Mouse (Mus musculus) liver, embryonic 13.5 days (tissue): ENCODE measurements around the gene Gtf2i. TPM values are rescaled to one million over a fixed set of nuclear protein-coding genes. Genes with fewer than 3 reads are reported as not detected.

Experiments
- ATAC-seq: fragments of 200-750 bp; cut with Nextera tagmentation; 2 replicates; pipeline ENCODE4 v1.8.0; 2017; ENCODE audit warnings: low read depth, mild to moderate bottlenecking, moderate number of reproducible peaks, moderate library complexity
- DNase-seq: peaks from one replicate; pipeline ENCODE4 v3.0.0; 2022
- H3K27ac ChIP-seq: fragments of 300-500 bp; sonication (generic); 2 replicates; pipeline ENCODE4 v1.5.1; 2015; ENCODE audit warnings: moderate library complexity, mild to moderate bottlenecking, inconsistent platforms
- H3K27me3 ChIP-seq: fragments of 300-500 bp; sonication (generic); 2 replicates; pipeline ENCODE4 v1.6.1; 2015; ENCODE audit warnings: mild to moderate bottlenecking, inconsistent platforms
- H3K36me3 ChIP-seq: fragments of 300-500 bp; sonication (generic); 2 replicates; pipeline ENCODE4 v1.6.1; 2015; ENCODE audit warnings: mild to moderate bottlenecking, inconsistent platforms
- H3K4me1 ChIP-seq: fragments of 300-500 bp; sonication (generic); replicated peaks from 2 replicates; pipeline ENCODE4 v1.6.1; 2015; ENCODE audit warnings: inconsistent platforms
- H3K4me2 ChIP-seq: fragments of 300-500 bp; sonication (generic); 2 replicates; pipeline ENCODE4 v1.6.1; 2015; ENCODE audit warnings: inconsistent platforms, mild to moderate bottlenecking, moderate library complexity
- H3K4me3 ChIP-seq: fragments of 300-500 bp; sonication (generic); replicated peaks from 2 replicates; pipeline ENCODE4 v1.5.1; 2015; ENCODE audit warnings: mild to moderate bottlenecking, inconsistent platforms
- H3K9ac ChIP-seq: fragments of 300-500 bp; sonication (generic); 2 replicates; pipeline ENCODE4 v1.6.1; 2015; ENCODE audit warnings: mild to moderate bottlenecking, inconsistent platforms
- H3K9me3 ChIP-seq: fragments of 300-500 bp; sonication (generic); replicated peaks from 2 replicates; pipeline ENCODE4 v1.6.1; 2016; ENCODE audit warnings: inconsistent platforms
- WGBS: fragments of 180-500 bp; shearing (Covaris S2); methylation state at CpG from one replicate; pipeline ENCODE4 v1.1.7; 2015; ENCODE audit not compliant: insufficient replicate concordance; 5-methylcytosine and 5-hydroxymethylcytosine counted together
- polyA plus RNA-seq: library from polyadenylated mRNA; unstranded; fragments of >200 nt; fragmentation: Nextera tagmentation; extraction: Ambion mirVana; gene quantifications from 2 replicates; pipeline ENCODE4 v1.2.1, GENCODE M21; 2015

Gtf2i gene
- polyA plus RNA-seq, 1 experiment from 2014 or later, result 39.1 TPM

DNA sequence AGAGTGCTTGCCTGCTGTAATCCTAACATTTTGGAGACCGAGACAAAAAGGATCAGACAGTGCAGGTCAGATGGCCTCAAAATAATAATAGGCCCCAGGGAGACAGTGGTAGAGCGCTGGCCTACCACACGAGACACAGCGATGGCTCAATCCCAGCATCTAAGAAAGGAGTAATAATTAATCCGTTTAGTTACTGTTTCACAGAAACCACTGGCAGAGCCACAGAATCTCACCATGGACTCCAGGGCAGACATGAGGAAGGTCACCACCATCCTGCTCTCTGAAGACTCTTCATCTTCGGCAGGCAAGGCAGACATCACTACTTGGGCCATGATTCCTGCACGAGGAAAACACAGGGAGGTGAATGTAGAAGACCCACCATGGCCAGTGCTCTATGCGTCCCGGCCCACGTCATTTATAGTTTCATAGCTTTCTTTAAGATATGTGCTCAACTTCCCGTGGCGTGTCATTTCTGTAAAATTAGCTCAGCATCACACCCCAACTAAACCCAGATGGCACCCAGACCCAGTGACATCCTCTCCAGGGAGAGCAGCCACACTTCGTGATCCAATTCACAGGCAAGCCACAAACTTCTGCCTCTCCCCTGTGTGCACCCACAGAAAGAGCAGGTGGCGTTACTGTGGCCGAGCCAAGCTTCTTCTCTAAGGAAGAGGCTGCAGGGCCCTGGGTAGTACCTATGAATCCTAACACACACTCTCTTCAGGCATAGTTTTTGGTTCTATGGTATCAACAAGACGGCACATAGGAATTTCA lies 19.1 kb downstream of the Gtf2i start:
- Histone ChIP-seq H3K4me2 (no peak overlapping the region), H3K27ac (peak overlapping the region; percentile 39; the same call in 1 of the 2 replicates), H3K9ac (no peak overlapping the region), H3K9me3 (0 out of 2 replicates have a peak, but pooled peaks cover under 1% of the 10 kb centered on the region), H3K36me3 (peaks cover 75% of the 10 kb centered on the region), H3K4me3 (no peak overlapping the region), H3K27me3 (no peaks in the 10 kb centered on the region), H3K4me1 (peaks cover 13% of the 10 kb centered on the region)
- ATAC-seq, result peak; percentile 36; the same call in 1 of the 2 replicates
- WGBS, result 79% methylated on average over 16 of the region's 16 CpGs
- DNase-seq, result no peak

DNA sequence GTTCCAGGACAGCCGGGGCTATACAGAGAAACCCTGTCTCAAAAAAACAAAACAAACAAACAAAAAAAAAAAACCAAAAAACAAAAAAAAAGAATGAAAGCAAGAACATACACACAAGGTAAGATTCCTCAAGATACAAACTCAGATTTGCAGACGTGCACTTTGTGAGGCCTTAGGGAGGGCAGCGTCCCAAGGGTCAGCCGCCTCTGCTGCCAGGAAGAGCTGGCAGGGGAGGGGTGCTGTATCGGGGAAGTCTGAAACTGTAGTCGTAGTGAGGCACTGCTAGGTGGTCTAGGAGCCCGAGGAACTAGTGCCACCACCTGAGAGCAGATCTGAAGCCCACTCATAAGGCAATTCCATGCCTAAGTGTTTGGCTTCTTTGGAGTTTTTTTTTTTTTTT lies 20.0 kb downstream of the Gtf2i start:
- Histone ChIP-seq H3K9ac (no peak overlapping the region), H3K4me2 (no peak overlapping the region), H3K4me3 (no peak overlapping the region), H3K4me1 (peaks cover 13% of the 10 kb centered on the region), H3K9me3 (no peaks in the 10 kb centered on the region), H3K27ac (no peak overlapping the region), H3K36me3 (peaks cover 77% of the 10 kb centered on the region), H3K27me3 (no peaks in the 10 kb centered on the region)
- ATAC-seq (no peak), DNase-seq (no peak)
- WGBS, result 85% methylated on average over 7 of the region's 7 CpGs

DNA sequence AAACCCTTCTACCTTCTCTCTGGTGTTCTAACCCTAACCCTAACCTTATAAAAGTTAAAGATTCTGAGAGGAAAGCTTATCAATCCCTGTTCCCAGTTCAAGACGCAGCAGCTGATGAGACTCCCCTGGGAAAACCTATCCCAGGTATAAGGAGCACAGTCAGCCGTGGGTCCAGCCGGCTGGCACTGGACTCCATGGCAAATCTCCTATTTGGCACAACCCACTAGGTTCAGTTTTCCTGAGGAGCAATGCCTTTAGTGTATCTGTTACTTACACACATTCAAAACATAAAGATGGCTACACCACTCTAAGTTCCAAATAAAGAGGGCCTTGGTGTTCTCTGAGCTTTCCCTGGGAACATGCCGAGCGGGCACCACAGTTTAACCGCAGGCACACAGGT lies 23.5 kb downstream of the Gtf2i start:
- Histone ChIP-seq H3K36me3 (peaks cover 88% of the 10 kb centered on the region), H3K9me3 (no peaks in the 10 kb centered on the region), H3K4me3 (no peak overlapping the region), H3K9ac (no peak overlapping the region), H3K27ac (no peak overlapping the region), H3K27me3 (no peaks in the 10 kb centered on the region), H3K4me2 (no peak overlapping the region), H3K4me1 (peaks cover 10% of the 10 kb centered on the region)
- DNase-seq, result no peak
- ATAC-seq, result no peak
- 86% methylated on average over 6 of the region's 6 CpGs for WGBS

DNA sequence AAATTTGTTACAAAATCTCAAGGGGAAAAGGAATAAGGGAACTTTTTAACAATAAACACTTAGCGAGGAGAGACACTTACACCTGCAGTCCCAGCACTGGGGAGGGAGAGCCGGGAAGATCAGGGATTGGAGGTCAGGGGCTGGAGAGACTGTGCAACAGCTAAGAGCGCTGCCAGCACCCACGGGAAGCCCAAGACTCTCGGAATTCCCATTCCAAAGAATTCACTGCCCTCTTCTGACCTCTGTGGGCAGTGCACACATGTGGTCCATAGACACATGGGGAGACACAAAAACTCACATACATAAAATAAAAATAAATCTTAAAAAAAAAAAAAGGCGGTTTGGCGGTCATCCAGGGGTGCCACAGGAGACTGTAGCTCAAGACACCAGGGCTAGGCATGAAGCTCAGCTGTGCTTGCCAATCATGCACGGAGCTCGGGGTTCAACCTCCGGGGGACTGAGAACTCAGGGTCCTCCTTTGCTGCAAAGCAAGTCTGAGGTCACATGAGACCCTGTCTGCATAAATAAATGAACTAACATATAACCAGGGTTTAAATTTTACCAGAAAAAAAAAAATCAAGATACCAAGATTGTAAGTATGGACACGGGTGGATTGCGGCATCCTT lies 24.5 kb downstream of the Gtf2i start:
- no peak overlapping the region for H3K9ac ChIP-seq
- H3K27ac ChIP-seq, result no peak overlapping the region
- ATAC-seq (no peak), DNase-seq (no peak)
- H3K27me3 ChIP-seq, result no peaks in the 10 kb centered on the region
- H3K36me3 ChIP-seq, result peaks cover 91% of the 10 kb centered on the region
- 0 out of 2 replicates have a peak, but pooled peaks cover under 1% of the 10 kb centered on the region for H3K4me1 ChIP-seq
- no peak overlapping the region for H3K4me2 ChIP-seq
- no peaks in the 10 kb centered on the region for H3K9me3 ChIP-seq
- H3K4me3 ChIP-seq, result no peak overlapping the region
- WGBS, result 87% methylated on average over 12 of the region's 12 CpGs

DNA sequence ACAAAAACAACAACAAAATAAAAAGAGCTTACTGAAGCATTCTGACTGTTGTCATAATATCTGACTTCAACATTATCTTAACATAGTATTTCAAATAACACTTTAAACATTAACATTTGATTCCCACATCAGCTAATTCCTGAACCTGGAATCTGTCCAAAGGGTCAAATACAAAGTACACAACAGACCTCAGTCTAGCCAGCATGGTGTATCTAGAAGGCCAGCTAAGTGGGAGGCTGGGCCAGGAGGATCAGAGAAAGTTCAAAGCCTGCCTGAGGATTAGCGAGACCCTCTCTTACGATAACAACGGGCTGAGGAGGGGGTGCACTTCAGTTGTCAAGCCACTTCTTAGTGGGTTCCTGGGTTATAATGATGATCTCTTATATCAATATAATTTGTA lies 26.5 kb downstream of the Gtf2i start:
- 87% methylated on average over 3 of the region's 3 CpGs for WGBS
- H3K4me1 ChIP-seq, result no peaks in the 10 kb centered on the region
- peaks cover 98% of the 10 kb centered on the region for H3K36me3 ChIP-seq
- H3K27me3 ChIP-seq, result no peaks in the 10 kb centered on the region
- ATAC-seq, result no peak
- no peaks in the 10 kb centered on the region for H3K9me3 ChIP-seq
- H3K4me3 ChIP-seq, result no peak overlapping the region
- no peak overlapping the region for H3K9ac ChIP-seq
- H3K27ac ChIP-seq, result no peak overlapping the region
- H3K4me2 ChIP-seq, result no peak overlapping the region
- DNase-seq, result no peak

GRCm38 (mm10) chr5:134284921-134285320 lies 29.6 kb downstream of the Gtf2i start:
- no peaks in the 10 kb centered on the region for H3K4me1 ChIP-seq
- no peak for ATAC-seq
- no peaks in the 10 kb centered on the region for H3K9me3 ChIP-seq
- no peak overlapping the region for H3K4me3 ChIP-seq
- peaks cover 91% of the 10 kb centered on the region for H3K36me3 ChIP-seq
- H3K27ac ChIP-seq, result no peak overlapping the region
- H3K27me3 ChIP-seq, result no peaks in the 10 kb centered on the region
- WGBS, result 89% methylated on average over 12 of the region's 12 CpGs
- H3K9ac ChIP-seq, result no peak overlapping the region
- no peak for DNase-seq
- H3K4me2 ChIP-seq, result no peak overlapping the region

- Histone ChIP-seq H3K27ac (no peak overlapping the region), H3K9ac (no peak overlapping the region), H3K36me3 (peaks cover 92% of the 10 kb centered on the region), H3K4me2 (no peak overlapping the region), H3K4me3 (no peak overlapping the region), H3K9me3 (no peaks in the 10 kb centered on the region), H3K4me1 (no peaks in the 10 kb centered on the region), H3K27me3 (no peaks in the 10 kb centered on the region)
- ATAC-seq, result no peak
- 82% methylated on average over 9 of the region's 9 CpGs for WGBS
- DNase-seq, result no peak
Observed at GRCm38 (mm10) chr5:134282603-134283002, 32.0 kb downstream of the Gtf2i start.

DNA sequence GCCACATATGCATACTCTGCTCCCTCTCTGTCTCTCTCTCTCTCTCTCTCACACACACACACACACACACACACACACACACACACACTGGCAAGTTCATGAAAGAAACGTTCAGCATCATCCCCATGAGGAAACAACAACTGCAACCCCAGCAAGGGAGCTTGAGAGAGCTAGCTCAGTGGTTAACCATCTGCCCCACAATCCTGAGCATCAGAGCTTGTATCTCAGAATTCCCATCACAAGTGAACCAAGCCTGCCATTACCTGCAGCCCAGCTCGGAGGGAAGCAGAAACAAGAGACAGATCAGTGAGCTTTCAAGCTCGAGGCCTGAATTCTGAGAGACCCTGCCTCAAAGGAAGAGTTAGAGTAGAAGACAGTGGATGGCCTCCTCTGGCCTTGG lies 32.5 kb downstream of the Gtf2i start:
- Histone ChIP-seq H3K4me1 (no peaks in the 10 kb centered on the region), H3K36me3 (peaks cover 92% of the 10 kb centered on the region), H3K9ac (no peak overlapping the region), H3K4me3 (no peak overlapping the region), H3K9me3 (no peaks in the 10 kb centered on the region), H3K27me3 (no peaks in the 10 kb centered on the region), H3K27ac (no peak overlapping the region), H3K4me2 (no peak overlapping the region)
- WGBS, result 56% methylated on average over 3 of the region's 3 CpGs
- ATAC-seq (no peak), DNase-seq (no peak)

GRCm38 (mm10) chr5:134279371-134279770 lies 35.2 kb downstream of the Gtf2i start:
- no peak overlapping the region for H3K4me2 ChIP-seq

DNA sequence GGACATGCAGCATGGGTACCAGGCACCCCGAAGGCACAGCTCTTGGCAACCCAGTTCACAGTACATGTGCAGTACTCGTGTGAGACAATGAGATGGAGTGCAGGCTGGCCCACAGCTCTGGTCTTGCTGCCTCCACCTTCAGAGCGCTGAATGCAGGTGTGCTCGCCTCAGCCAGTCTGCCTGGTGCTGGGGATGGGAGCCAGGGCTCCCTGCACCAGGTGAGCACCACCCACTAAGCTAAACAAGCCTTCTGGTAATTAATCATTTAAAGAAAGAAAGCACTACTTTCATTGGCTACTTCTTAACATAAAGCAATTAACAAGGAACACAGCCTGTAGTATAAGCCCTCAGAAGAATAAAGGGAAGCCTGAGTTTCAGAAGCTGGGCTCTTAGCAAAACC lies 37.5 kb downstream of the Gtf2i start:
- no peaks in the 10 kb centered on the region for H3K9me3 ChIP-seq
- ATAC-seq, result no peak
- DNase-seq, result no peak
- H3K4me2 ChIP-seq, result no peak overlapping the region
- H3K27me3 ChIP-seq, result no peaks in the 10 kb centered on the region
- H3K9ac ChIP-seq, result no peak overlapping the region
- WGBS, result 83% methylated on average over 4 of the region's 4 CpGs
- no peak overlapping the region for H3K27ac ChIP-seq
- no peak overlapping the region for H3K4me3 ChIP-seq
- 0 out of 2 replicates have a peak, but pooled peaks cover 4% of the 10 kb centered on the region for H3K4me1 ChIP-seq
- H3K36me3 ChIP-seq, result peaks cover 89% of the 10 kb centered on the region

More at GRCm38 (mm10) chr5:134279371-134279770, 35.2 kb downstream of the Gtf2i start:
- 79% methylated on average over 7 of the region's 7 CpGs for WGBS
- Histone ChIP-seq H3K9me3 (no peaks in the 10 kb centered on the region), H3K27me3 (no peaks in the 10 kb centered on the region), H3K27ac (no peak overlapping the region), H3K4me3 (no peak overlapping the region), H3K36me3 (peaks cover 89% of the 10 kb centered on the region), H3K4me1 (0 out of 2 replicates have a peak, but pooled peaks cover 4% of the 10 kb centered on the region), H3K9ac (no peak overlapping the region)
- DNase-seq, result no peak
- ATAC-seq, result no peak

GRCm38 (mm10) chr5:134275556-134275955 lies 39.0 kb downstream of the Gtf2i start:
- H3K36me3 ChIP-seq, result peaks cover 95% of the 10 kb centered on the region
- 0 out of 2 replicates have a peak, but pooled peaks cover 4% of the 10 kb centered on the region for H3K4me1 ChIP-seq
- ATAC-seq (no peak), DNase-seq (no peak)
- no peaks in the 10 kb centered on the region for H3K9me3 ChIP-seq
- no peak overlapping the region for H3K4me3 ChIP-seq
- H3K27me3 ChIP-seq, result no peaks in the 10 kb centered on the region
- H3K9ac ChIP-seq, result no peak overlapping the region
- no peak overlapping the region for H3K4me2 ChIP-seq
- 73% methylated on average over 10 of the region's 10 CpGs for WGBS
- no peak overlapping the region for H3K27ac ChIP-seq
